Mouse (Mus musculus): ENCODE measurements around the gene Gprin2. TPM values are rescaled to one million over a fixed set of nuclear protein-coding genes. Genes with fewer than 3 reads are reported as not detected.

The Gprin2 gene
- polyA plus RNA-seq (2014; fragmentation: Illumina TruSeq; extraction: RNeasy Lipid Tissue Mini Kit (QIAGEN cat#74804); ENCODE audit: low replicate concordance) = 0.04 TPM

DNA sequence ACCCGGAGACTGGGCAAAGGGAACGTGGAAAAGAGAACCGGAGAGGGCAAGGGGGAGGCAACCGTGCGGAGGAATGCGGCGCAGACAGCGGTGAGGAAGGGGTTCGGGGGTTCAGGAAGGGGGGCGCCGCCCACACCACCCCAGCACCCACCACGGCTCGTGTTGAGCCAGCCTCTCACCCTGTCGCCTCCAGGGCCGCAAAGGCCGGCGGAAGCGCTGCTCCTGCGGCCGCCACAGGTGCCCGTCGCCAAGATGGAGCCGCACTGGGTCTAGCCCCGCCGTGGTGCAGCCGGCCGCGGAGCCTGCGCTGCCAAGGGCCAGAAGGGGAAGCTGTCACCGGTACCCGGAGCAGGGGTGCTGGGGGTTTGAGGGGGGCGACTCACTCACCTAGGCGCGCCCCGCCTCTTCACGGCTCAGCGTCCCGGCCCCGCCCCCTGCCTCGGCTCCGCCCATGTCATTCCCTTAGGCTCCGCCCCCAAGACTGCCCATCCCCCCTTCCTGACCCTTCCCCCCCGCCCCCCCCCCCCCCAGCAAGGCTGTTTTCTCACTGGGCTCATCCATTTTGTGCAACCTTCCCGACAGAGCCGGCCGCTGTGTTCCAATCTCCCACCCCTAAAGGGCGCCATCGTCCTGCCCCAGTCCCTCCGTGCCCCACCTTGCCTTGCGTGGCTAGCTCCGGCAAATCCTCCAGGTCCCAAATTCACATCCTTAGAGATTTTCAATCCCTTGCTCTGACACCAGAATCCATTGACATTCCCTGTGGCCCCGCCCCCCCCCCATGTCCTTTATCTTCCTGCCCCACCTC lies at the start of gene Gprin2:
Gprin2 (minus strand) TSS at position 423 of the 805 bp plus-strand sequence.

DNA sequence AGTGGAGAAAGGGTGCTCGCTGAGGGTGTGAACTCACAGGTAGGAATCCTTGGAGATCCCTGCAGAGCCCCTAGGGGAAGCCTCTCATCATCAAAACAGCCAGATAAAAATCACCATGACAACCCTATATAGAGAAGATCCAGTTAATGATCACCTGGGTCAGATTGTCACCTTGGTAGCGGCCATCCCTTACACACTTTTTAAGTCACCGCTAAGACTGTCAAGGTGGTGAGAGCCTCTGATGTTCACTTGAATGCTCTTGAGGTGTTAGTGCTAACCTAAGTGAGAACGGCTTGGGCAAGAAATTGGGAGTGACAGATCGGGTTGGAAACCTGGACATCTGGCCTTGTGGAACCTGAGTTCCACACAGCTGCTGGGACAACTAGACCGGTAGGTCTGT lies 17.8 kb upstream of the Gprin2 start, which contains the start of gene Syt15:
Syt15 (plus strand) TSS at position 301 of the 400 bp plus-strand sequence.

DNA sequence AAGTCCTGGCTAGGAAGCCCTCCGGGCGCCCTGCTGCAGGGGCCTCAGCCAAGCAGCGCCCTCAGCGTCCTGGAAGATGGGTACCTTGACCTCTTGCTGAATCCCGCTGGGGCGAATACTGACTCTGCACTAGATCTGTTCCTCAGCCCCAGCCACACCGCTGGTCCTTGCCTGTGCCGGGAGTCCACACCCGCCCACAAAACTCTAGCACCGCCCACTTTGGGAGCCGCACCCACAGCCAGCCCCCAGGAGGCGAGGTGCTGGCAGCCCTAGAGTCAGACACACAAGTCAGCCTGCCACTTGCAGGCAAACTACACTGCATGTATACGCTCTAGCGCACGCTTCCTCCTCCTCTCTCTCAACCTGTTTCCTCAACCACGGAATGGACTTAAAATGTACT lies 49.1 kb downstream of the Gprin2 start, which contains the start of gene Npy4r:
Npy4r (minus strand) TSS at position 148 of the 400 bp plus-strand sequence.

Other genes starting within 250 kb of the Gprin2 start
- gene Rbp3, start 247.7 kb downstream of the Gprin2 start, polyA plus RNA-seq (2014; fragmentation: Illumina TruSeq; extraction: RNeasy Lipid Tissue Mini Kit (QIAGEN cat#74804); ENCODE audit: low replicate concordance) = not detected
- gene Zfp488, start 222.9 kb downstream of the Gprin2 start, polyA plus RNA-seq (2014; fragmentation: Illumina TruSeq; extraction: RNeasy Lipid Tissue Mini Kit (QIAGEN cat#74804); ENCODE audit: low replicate concordance) = not detected
- not detected for gene Gm30083, start 186.5 kb downstream of the Gprin2 start, polyA plus RNA-seq (2014; fragmentation: Illumina TruSeq; extraction: RNeasy Lipid Tissue Mini Kit (QIAGEN cat#74804); ENCODE audit: low replicate concordance)
- not detected for gene Gm5460, start 184.9 kb downstream of the Gprin2 start, polyA plus RNA-seq (2014; fragmentation: Illumina TruSeq; extraction: RNeasy Lipid Tissue Mini Kit (QIAGEN cat#74804); ENCODE audit: low replicate concordance)
- gene Antxrl, start 148.9 kb downstream of the Gprin2 start, polyA plus RNA-seq (2014; fragmentation: Illumina TruSeq; extraction: RNeasy Lipid Tissue Mini Kit (QIAGEN cat#74804); ENCODE audit: low replicate concordance) = not detected
- not detected for gene Anxa8, start 115.7 kb downstream of the Gprin2 start, polyA plus RNA-seq (2014; fragmentation: Illumina TruSeq; extraction: RNeasy Lipid Tissue Mini Kit (QIAGEN cat#74804); ENCODE audit: low replicate concordance)
- not detected for gene A630023A22Rik, start 98.9 kb downstream of the Gprin2 start, polyA plus RNA-seq (2014; fragmentation: Illumina TruSeq; extraction: RNeasy Lipid Tissue Mini Kit (QIAGEN cat#74804); ENCODE audit: low replicate concordance)
- not detected for gene Npy4r, start 49.2 kb downstream of the Gprin2 start, polyA plus RNA-seq (2014; fragmentation: Illumina TruSeq; extraction: RNeasy Lipid Tissue Mini Kit (QIAGEN cat#74804); ENCODE audit: low replicate concordance)
- gene Syt15, start 17.9 kb upstream of the Gprin2 start, polyA plus RNA-seq (2014; fragmentation: Illumina TruSeq; extraction: RNeasy Lipid Tissue Mini Kit (QIAGEN cat#74804); ENCODE audit: low replicate concordance) = 0.48 TPM
- gene Shld2, start 108.8 kb upstream of the Gprin2 start, polyA plus RNA-seq (2014; fragmentation: Illumina TruSeq; extraction: RNeasy Lipid Tissue Mini Kit (QIAGEN cat#74804); ENCODE audit: low replicate concordance) = 5.9 TPM
- 339 TPM for gene Glud1, start 109.1 kb upstream of the Gprin2 start, polyA plus RNA-seq (2014; fragmentation: Illumina TruSeq; extraction: RNeasy Lipid Tissue Mini Kit (QIAGEN cat#74804); ENCODE audit: low replicate concordance)
- not detected for gene Fam25c, start 153.8 kb upstream of the Gprin2 start, polyA plus RNA-seq (2014; fragmentation: Illumina TruSeq; extraction: RNeasy Lipid Tissue Mini Kit (QIAGEN cat#74804); ENCODE audit: low replicate concordance)
- not detected for gene Sncg, start 173.1 kb upstream of the Gprin2 start, polyA plus RNA-seq (2014; fragmentation: Illumina TruSeq; extraction: RNeasy Lipid Tissue Mini Kit (QIAGEN cat#74804); ENCODE audit: low replicate concordance)
- 2.5 TPM for gene Mmrn2, start 173.8 kb upstream of the Gprin2 start, polyA plus RNA-seq (2014; fragmentation: Illumina TruSeq; extraction: RNeasy Lipid Tissue Mini Kit (QIAGEN cat#74804); ENCODE audit: low replicate concordance)